Mouse (Mus musculus): Measurements from ENCODE around the gene Gabbr2. TPM values are rescaled to one million over a fixed set of nuclear protein-coding genes. Genes with fewer than 3 reads are reported as not detected.

The Gabbr2 gene
- polyA plus RNA-seq, 1 experiment from 2014 or later: 0.05 TPM

DNA sequence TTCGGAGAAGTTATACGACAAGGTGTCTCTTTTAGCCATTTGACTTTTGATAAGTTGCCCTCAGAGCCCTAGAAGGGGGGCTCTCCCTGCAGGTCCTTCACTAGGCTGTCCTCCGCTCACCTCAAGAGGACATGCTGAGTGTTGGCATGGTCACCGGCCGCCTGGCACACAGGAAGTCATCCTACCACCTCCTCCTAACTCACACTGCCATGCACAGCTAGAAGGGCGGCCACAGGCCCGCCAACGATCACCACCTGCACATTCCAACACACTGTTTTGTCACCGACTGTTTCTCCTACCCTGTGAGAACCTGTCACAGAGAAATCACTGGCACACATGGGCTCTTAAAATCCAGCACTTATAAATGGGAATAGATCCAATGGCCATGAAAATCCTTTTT is 108.1 kb downstream of the Gabbr2 start:
- Histone ChIP-seq H3K4me3 (no peak overlapping the region), H3K36me3 (no peaks in the 10 kb centered on the region), H3K4me2 (peak overlapping the region; percentile 4; the same call in 1 of the 2 replicates), H3K9me3 (no peaks in the 10 kb centered on the region), H3K27me3 (replicated peaks) (peaks cover 26% of the 10 kb centered on the region), H3K4me1 (peaks cover 18% of the 10 kb centered on the region), H3K27ac (replicated peaks) (no peak overlapping the region), H3K9ac (no peak overlapping the region)
- ATAC-seq (ENCODE audit: extremely low read depth, insufficient number of reproducible peaks, low FRiP score, low TSS enrichment): no peak
- 46% methylated on average over 9 of the region's 9 CpGs for WGBS

DNA sequence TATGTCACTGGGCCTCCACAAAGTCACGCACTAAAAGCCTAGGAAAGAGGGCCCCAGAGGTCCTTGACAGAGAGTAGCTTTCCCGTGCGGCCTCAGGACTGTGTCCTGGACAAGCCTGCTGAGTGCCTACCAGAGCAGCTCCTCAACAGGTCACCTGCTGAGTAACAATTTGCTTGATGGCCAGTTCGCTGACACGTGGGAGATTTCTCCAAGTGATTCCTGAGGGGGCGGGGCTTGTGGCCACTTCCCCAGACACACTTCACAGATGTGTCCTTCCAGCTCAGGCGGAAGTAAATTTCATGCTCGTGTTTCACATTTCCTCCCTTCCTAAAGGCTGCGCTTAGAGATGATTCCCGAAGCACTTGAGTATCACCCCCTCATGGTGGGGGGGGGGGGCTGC is 108.6 kb downstream of the Gabbr2 start:
- peaks cover 23% of the 10 kb centered on the region for H3K27me3 ChIP-seq (replicated peaks)
- no peak overlapping the region for H3K4me3 ChIP-seq
- no peaks in the 10 kb centered on the region for H3K9me3 ChIP-seq
- no peak overlapping the region for H3K27ac ChIP-seq (replicated peaks)
- no peak overlapping the region for H3K9ac ChIP-seq
- H3K36me3 ChIP-seq: no peaks in the 10 kb centered on the region
- peak overlapping the region; percentile 4; the same call in 1 of the 2 replicates for H3K4me2 ChIP-seq
- peaks cover 18% of the 10 kb centered on the region for H3K4me1 ChIP-seq
- WGBS: 34% methylated on average over 10 of the region's 10 CpGs
- ATAC-seq (ENCODE audit: extremely low read depth, insufficient number of reproducible peaks, low FRiP score, low TSS enrichment): no peak

DNA sequence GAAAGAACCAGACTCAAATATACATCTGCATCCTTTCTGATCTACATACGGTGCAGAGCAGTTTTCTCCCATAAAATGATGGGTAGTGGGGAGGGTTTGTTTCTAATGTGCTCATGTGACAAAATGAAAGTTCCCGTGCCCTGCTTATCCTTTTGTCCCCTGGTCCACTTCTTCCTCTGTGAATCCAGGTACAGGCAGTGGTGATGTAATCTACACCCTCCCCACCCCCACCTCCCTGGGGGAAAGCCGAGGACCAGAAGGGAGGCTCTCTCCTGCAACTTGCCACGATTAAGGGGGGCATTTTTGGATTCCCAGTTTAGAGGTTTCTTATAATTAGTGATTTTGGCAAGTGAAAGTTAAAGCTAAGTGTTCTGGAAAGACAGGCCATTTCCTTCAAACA is 110.4 kb downstream of the Gabbr2 start:
- Histone ChIP-seq H3K27me3 (replicated peaks) (peaks cover 21% of the 10 kb centered on the region), H3K4me2 (no peak overlapping the region), H3K4me3 (no peak overlapping the region), H3K9ac (no peak overlapping the region), H3K4me1 (peaks cover 18% of the 10 kb centered on the region), H3K27ac (replicated peaks) (no peak overlapping the region), H3K36me3 (no peaks in the 10 kb centered on the region), H3K9me3 (no peaks in the 10 kb centered on the region)
- no peak for ATAC-seq (ENCODE audit: extremely low read depth, insufficient number of reproducible peaks, low FRiP score, low TSS enrichment)
- 51% methylated on average over 4 of the region's 4 CpGs for WGBS

DNA sequence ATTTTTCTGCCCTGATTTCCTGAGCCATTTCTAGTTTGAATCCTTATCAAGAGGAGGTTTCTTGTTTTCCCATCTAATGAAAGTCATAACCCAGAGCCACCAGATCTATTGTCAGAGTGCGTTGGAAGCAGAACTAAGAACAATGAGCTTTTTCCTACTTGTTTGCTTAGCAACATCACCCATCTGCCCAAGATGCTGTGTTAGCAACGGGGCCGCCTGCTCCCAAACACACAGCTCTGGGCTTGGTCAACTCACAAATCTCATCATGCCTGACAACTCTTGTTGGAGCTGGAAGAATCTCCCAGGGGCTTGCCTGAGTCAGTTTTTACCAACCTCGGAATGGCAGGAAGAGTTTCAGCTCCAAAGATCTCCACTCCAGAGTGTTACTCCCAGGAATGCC is 111.7 kb downstream of the Gabbr2 start:
- no peak overlapping the region for H3K27ac ChIP-seq (replicated peaks)
- H3K9ac ChIP-seq: no peak overlapping the region
- no peak overlapping the region for H3K4me3 ChIP-seq
- WGBS: 45% methylated on average over 4 of the region's 4 CpGs
- H3K4me1 ChIP-seq: peaks cover 18% of the 10 kb centered on the region
- peaks cover 18% of the 10 kb centered on the region for H3K27me3 ChIP-seq (replicated peaks)
- no peak overlapping the region for H3K4me2 ChIP-seq
- H3K9me3 ChIP-seq: no peaks in the 10 kb centered on the region
- no peak for ATAC-seq (ENCODE audit: extremely low read depth, insufficient number of reproducible peaks, low FRiP score, low TSS enrichment)
- H3K36me3 ChIP-seq: no peaks in the 10 kb centered on the region

DNA sequence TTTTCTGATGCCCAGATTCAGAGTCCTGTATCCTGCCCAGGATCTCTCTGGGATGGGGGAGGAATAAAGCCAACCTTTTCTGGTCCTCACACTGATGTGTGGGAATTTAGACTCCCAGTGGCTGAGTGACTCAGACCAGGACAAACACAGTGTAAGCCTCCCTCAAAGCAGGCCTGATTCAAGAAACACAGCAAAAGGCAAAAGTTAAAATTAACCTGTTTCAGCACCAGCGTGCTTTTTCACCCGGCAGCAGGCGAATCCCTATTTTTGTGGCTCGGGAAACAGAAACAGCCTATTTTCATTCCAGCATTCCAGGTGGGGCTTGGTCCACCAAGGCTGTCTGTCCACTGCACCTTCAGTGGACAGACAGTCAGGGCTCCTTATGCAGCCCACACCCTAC is 118.9 kb downstream of the Gabbr2 start:
- Histone ChIP-seq H3K27ac (replicated peaks) (no peak overlapping the region), H3K9ac (no peak overlapping the region), H3K4me2 (no peak overlapping the region), H3K4me1 (no peaks in the 10 kb centered on the region), H3K9me3 (no peaks in the 10 kb centered on the region), H3K4me3 (no peak overlapping the region), H3K36me3 (no peaks in the 10 kb centered on the region), H3K27me3 (replicated peaks) (peaks cover 47% of the 10 kb centered on the region)
- no peak for ATAC-seq (ENCODE audit: extremely low read depth, insufficient number of reproducible peaks, low FRiP score, low TSS enrichment)
- WGBS: 86% methylated on average over 4 of the region's 4 CpGs

DNA sequence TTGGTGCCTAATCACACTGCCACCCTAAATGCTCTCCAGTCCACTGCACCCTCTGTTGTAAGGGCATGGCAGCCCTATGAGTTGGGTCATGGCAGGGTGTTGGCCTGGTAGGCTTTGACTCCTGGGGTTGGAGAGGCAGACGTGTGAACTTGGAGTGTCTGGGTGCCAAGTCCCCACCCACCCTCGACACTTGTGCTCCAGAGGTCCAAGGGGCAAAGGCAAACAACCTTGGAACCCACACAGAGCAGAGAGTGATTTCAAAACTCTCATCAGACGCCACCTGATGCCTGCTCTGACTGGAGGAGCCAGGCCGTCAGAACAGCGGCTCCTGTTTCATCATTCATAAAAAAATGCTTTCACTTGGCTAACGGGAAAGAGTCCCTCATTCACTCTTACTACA is 121.5 kb downstream of the Gabbr2 start:
- no peak for ATAC-seq (ENCODE audit: extremely low read depth, insufficient number of reproducible peaks, low FRiP score, low TSS enrichment)
- no peaks in the 10 kb centered on the region for H3K9me3 ChIP-seq
- no peaks in the 10 kb centered on the region for H3K4me1 ChIP-seq
- no peaks in the 10 kb centered on the region for H3K36me3 ChIP-seq
- H3K27me3 ChIP-seq (replicated peaks): peaks cover 53% of the 10 kb centered on the region
- WGBS: 42% methylated on average over 6 of the region's 6 CpGs
- no peak overlapping the region for H3K4me3 ChIP-seq
- no peak overlapping the region for H3K27ac ChIP-seq (replicated peaks)
- no peak overlapping the region for H3K4me2 ChIP-seq
- H3K9ac ChIP-seq: no peak overlapping the region

DNA sequence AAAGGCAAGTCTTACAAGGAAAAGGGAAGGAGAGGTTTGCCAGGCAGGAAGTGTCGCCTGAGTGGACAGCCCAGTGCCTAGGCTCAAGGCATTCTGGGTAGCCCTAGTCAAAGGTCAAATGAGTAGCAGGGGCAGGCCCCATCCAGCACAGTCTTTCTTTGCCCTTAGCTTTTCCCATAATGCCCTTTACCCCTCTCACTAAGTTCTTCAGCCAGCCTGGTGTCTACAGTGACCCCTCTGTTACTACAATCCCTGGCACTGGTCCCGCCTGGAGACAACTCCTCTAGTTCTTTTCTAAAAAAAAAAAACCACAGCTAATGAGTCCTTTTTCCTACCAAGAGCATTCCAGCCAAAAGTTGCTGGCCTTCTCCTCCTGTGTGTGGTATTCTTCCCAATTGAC is 122.3 kb downstream of the Gabbr2 start:
- Histone ChIP-seq H3K36me3 (no peaks in the 10 kb centered on the region), H3K27ac (replicated peaks) (no peak overlapping the region), H3K4me2 (no peak overlapping the region), H3K9ac (no peak overlapping the region), H3K9me3 (no peaks in the 10 kb centered on the region), H3K4me3 (no peak overlapping the region), H3K4me1 (no peaks in the 10 kb centered on the region), H3K27me3 (replicated peaks) (peaks cover 49% of the 10 kb centered on the region)
- 67% methylated on average over 2 of the region's 2 CpGs for WGBS
- no peak for ATAC-seq (ENCODE audit: extremely low read depth, insufficient number of reproducible peaks, low FRiP score, low TSS enrichment)

DNA sequence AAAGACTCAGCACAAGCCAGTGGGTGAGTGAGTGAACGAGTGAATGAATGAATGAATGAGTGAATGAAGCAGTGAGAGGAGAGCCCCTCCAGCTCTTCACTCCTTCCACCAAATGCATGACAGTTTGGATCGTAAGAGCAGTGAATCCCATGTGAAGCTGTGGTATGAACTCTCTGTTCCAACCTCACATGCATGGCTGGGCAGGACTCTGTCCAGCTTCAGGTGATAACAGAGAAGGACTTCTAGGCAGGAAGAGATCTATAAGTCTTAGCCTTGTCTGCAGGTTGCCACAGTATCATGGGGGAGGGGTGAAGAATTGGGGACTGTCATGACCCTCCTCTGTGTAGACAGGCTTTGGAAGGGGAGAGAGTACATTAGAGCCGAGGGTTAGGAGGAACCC is 122.8 kb downstream of the Gabbr2 start:
- Histone ChIP-seq H3K4me3 (no peak overlapping the region), H3K9ac (no peak overlapping the region), H3K9me3 (no peaks in the 10 kb centered on the region), H3K4me2 (no peak overlapping the region), H3K36me3 (no peaks in the 10 kb centered on the region), H3K27me3 (replicated peaks) (peaks cover 46% of the 10 kb centered on the region), H3K27ac (replicated peaks) (no peak overlapping the region), H3K4me1 (0 out of 2 replicates have a peak, but pooled peaks cover 4% of the 10 kb centered on the region)
- WGBS: 74% methylated on average over 3 of the region's 3 CpGs
- ATAC-seq (ENCODE audit: extremely low read depth, insufficient number of reproducible peaks, low FRiP score, low TSS enrichment): no peak

DNA sequence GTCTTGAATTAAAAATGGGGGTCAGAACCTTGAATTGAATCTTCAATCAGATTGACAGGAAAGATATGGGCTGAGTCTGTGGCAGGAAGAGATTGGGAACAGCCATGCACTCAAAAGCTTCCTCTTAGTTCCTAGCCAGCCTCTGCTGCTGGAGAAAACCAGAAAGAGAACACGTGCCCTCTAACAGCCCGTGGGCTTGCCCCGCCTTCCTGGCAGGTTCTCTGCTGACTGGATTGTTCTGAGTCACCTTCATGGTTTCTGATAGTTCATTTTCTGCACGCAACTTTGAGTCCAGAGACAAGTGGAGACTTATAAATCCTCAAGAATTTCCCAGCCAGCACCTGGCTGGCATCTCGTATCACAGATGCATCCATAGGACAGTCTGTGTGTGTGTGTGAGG is 123.5 kb downstream of the Gabbr2 start:
- H3K9ac ChIP-seq: no peak overlapping the region
- no peak overlapping the region for H3K27ac ChIP-seq (replicated peaks)
- H3K4me2 ChIP-seq: no peak overlapping the region
- H3K4me1 ChIP-seq: 0 out of 2 replicates have a peak, but pooled peaks cover 6% of the 10 kb centered on the region
- no peak overlapping the region for H3K4me3 ChIP-seq
- 0 out of 2 replicates have a peak, but pooled peaks cover under 1% of the 10 kb centered on the region for H3K9me3 ChIP-seq
- H3K27me3 ChIP-seq (replicated peaks): peaks cover 45% of the 10 kb centered on the region
- H3K36me3 ChIP-seq: no peaks in the 10 kb centered on the region
- 59% methylated on average over 5 of the region's 5 CpGs for WGBS
- ATAC-seq (ENCODE audit: extremely low read depth, insufficient number of reproducible peaks, low FRiP score, low TSS enrichment): no peak

DNA sequence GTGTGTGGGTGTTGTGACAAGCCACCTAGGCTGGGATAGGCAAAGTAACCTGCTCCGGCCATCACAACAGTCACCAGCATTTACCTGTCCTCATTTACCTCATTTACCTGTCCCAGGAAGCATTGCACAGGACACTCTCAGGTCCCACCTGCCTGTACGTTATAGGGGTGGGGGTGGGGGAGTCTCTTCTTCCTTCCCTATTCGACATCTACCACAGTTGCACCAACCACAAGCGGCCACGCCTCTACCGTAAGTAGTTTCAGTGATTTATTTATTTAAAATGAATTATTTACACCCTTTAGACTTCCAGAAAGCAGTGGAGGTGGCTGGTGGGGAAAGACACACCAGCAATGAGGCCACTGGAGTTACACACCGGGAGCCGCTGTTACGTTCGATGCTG is 123.9 kb downstream of the Gabbr2 start:
- no peak for ATAC-seq (ENCODE audit: extremely low read depth, insufficient number of reproducible peaks, low FRiP score, low TSS enrichment)
- H3K36me3 ChIP-seq: no peaks in the 10 kb centered on the region
- H3K4me2 ChIP-seq: no peak overlapping the region
- peaks cover 45% of the 10 kb centered on the region for H3K27me3 ChIP-seq (replicated peaks)
- no peak overlapping the region for H3K27ac ChIP-seq (replicated peaks)
- no peak overlapping the region for H3K4me3 ChIP-seq
- 72% methylated on average over 10 of the region's 10 CpGs for WGBS
- 0 out of 2 replicates have a peak, but pooled peaks cover 4% of the 10 kb centered on the region for H3K9me3 ChIP-seq
- H3K4me1 ChIP-seq: 0 out of 2 replicates have a peak, but pooled peaks cover 6% of the 10 kb centered on the region
- H3K9ac ChIP-seq: no peak overlapping the region

DNA sequence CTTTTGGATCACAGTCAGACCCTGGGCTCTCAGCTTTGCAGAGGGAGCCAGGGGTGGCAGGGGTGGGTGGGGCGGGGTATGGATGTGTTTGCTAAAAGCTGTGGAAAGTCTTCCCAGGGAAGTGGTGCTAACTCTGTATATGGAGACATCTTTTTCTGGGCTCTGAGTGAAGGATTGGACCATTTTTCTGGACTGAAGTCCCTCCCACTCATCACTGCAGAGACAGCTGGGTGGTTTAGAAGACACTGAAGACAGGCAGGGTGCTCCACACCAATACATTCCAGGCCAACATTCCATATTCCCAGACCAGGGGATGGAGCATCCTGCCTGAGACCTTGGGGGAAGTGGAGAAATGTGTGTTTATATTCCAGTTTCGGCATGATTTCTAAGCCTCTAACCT is 125.6 kb downstream of the Gabbr2 start:
- H3K4me2 ChIP-seq: no peak overlapping the region
- peaks cover 29% of the 10 kb centered on the region for H3K27me3 ChIP-seq (replicated peaks)
- no peaks in the 10 kb centered on the region for H3K36me3 ChIP-seq
- no peak overlapping the region for H3K9ac ChIP-seq
- H3K9me3 ChIP-seq: 0 out of 2 replicates have a peak, but pooled peaks cover 6% of the 10 kb centered on the region
- H3K4me3 ChIP-seq: no peak overlapping the region
- WGBS: 78% methylated on average over 2 of the region's 2 CpGs
- ATAC-seq (ENCODE audit: extremely low read depth, insufficient number of reproducible peaks, low FRiP score, low TSS enrichment): no peak
- no peak overlapping the region for H3K27ac ChIP-seq (replicated peaks)
- H3K4me1 ChIP-seq: 0 out of 2 replicates have a peak, but pooled peaks cover 6% of the 10 kb centered on the region

DNA sequence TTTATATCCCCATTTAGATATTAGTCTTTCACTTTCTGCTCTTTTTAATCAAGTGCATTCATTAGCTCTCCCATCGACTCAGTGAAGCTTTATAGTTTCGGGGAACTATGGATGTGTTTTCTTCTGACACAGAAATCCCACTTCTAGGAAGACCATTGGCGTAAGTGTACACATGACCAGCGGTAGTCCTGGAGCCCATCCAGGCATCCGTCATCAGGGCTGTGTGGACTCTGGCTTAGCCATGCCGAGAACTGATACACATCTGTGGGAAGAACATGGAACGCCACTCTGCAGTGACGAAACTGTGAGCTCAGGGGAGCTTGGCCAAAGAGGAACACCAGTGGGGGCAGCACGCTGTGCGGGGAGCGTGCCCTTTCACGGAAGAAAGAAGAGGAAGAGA is 128.0 kb downstream of the Gabbr2 start:
- no peaks in the 10 kb centered on the region for H3K36me3 ChIP-seq
- H3K4me2 ChIP-seq: no peak overlapping the region
- 62% methylated on average over 12 of the region's 12 CpGs for WGBS
- H3K27me3 ChIP-seq (replicated peaks): peaks cover 12% of the 10 kb centered on the region; the same call in 1 of the 2 replicates
- no peak for ATAC-seq (ENCODE audit: extremely low read depth, insufficient number of reproducible peaks, low FRiP score, low TSS enrichment)
- no peak overlapping the region for H3K27ac ChIP-seq (replicated peaks)
- H3K9me3 ChIP-seq: 0 out of 2 replicates have a peak, but pooled peaks cover 6% of the 10 kb centered on the region
- H3K4me3 ChIP-seq: no peak overlapping the region
- H3K4me1 ChIP-seq: peaks cover 14% of the 10 kb centered on the region
- H3K9ac ChIP-seq: no peak overlapping the region
